Mouse (Mus musculus) heart, adult 18-20 months (tissue): ENCODE measurements around the gene Mpo. TPM values are rescaled to one million over a fixed set of nuclear protein-coding genes. Genes with fewer than 3 reads are reported as not detected.

Experiments
- DNase-seq, 2 experiments: peaks; one replicate each; pipeline ENCODE4 v3.0.0; 2021 to 2022; ENCODE audit warnings: mixed read lengths in 1 of 2
- microRNA-seq, 2 experiments: library from miRNA; unstranded; fragments of <30 nt; microRNA quantifications; one replicate each; pipeline ENCODE4 v1.2.0; 2022
- total RNA-seq, 2 experiments: library from RNA; stranded (reverse); gene quantifications; 2 replicates each; pipeline ENCODE4 v1.2.3; 2021

Mpo gene
- total RNA-seq, 2 experiments from 2014 or later, result not detected

GRCm38 (mm10) chr11:87805448-87805847 is 12.1 kb downstream of the Mpo start:
- DNase-seq, result peak in 1 of 2 experiments; percentile 32

DNA sequence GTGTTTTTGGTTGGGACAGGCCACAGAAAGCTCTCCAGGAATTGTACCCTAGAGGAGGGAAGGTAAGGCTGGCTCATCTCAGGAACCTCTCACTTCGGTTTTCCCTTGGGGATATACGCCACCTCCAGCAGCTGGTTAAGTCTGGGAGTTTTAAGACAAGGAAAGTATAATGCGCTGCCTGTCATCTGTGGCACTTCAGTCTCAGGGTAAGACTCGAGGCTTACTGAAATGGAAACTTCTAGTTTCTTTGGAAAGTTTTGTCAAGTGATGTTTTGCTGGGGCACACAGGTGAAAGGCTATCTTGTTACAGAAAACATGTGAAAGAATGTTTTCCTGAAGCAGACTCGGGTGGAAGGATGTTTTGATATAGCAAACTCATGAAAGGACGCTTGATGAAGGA is 14.1 kb downstream of the Mpo start:
- DNase-seq, result no peak

- no peak for DNase-seq
These were observed 14.9 kb downstream of the Mpo start for GRCm38 (mm10) chr11:87808236-87808635.

- no peak for DNase-seq
These were observed 18.0 kb downstream of the Mpo start for GRCm38 (mm10) chr11:87811396-87811795.

DNA sequence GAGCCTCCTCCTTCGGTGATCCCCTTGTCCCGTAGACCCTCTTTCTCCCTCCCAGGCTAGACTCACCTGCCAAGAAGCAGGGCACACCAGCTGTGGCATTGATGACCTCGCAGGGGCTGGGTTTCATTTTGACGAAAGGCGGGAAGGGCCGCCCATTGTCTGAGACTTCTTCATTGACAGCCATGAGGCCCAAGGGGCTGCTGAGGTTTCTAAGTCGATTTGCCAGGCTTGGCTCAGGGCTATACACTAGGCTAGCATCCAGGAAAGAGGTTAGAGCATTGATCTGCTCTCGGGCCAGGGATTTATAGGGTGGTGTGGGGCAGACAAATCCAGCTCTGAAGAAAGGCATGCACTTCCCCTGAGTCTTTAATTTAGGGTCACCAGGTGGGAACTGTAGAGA is 21.4 kb downstream of the Mpo start:
- DNase-seq, result no peak

- peak in 1 of 2 experiments; percentile 45 for DNase-seq
These were observed 23.5 kb downstream of the Mpo start for GRCm38 (mm10) chr11:87816707-87817442.

DNA sequence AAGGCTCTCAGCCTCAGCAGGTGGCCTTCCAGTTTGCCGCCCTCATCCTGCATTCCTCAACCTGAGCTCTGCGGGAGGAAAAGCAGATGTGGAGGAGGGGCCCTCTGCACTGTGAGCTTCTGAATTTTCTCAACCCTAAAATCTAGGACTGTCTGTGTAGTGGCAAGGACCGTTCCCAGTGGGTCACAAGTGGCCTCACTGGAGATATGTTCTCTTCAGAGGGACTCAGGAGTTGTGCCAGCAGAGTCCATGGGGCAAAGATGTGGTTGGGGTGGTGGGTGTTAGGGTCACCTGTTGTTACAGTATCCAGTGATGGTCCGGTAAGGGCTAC is 24.0 kb downstream of the Mpo start:
- DNase-seq, result no peak

DNA sequence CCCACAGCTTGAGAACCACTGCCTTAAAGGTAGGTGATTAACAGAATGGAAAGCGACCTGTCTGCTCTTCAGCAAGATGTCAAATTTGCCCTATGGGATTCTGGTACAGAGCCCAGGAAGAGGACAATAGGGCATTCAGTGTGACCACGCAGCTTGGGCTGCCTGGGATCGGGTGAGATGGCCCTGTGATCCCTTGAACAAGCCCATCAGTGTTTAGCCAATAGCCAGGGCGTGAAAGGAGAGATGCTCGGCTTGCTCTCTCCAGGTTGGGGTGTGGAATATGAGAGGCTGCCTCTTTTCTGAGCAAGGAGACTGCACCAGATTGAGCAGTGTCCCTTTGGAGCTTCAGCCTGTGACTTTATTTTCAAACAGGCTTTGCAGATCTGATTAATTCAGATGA is 28.1 kb downstream of the Mpo start:
- no peak for DNase-seq

DNA sequence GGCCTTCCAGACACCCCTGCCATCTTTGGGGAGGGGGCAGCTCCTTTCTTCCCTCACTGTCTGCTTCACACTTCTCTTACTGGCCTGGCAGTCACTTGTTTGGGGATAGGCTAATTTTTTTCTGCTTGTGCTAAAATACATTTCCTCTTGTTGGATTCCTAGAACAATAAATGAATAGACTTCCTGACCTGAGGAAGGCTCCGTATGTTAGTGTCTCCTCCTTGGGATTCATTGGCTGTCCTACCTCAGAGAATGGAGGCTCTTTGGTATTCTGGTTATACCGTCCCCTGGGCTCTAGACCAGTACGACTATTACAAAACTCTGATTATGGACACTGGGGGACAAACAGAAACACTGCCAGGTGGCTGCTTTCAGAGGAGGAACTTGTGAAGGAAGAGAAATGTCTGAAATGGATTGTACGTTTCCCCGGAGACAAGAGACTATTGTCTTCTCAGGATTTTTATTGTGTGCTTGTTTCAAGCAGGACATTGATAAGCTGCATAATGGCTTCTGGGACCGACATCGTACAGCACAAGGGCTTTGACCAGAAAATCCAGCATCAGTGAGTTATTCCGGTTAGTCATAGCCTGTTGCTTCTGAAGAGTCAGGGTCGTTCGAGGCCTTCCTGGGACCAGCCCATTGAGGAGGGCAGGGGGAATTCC is 35.0 kb downstream of the Mpo start, which contains the start of gene Lpo:
TSS of gene Lpo (minus strand) at position 51 of the 662 bp plus-strand sequence.
- DNase-seq, result no peak

DNA sequence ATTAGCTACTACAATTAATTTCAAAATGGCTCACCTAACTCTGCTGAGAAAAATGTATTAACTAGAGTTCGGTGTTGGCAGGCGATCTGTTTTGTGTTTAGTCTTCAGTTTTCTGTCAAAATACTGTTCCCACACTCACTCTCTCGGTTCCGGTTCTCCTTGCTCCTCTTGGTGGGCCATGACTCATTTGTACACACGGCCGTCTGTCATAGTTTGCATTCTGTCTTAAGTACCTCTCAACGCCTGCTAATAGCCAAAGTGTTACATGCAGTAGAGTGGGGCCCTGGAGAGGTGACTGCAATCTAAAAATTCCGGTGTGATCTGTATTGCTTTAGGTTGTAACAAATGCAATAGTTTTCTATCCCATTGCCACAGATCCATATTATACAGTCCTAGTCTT is 47.3 kb downstream of the Mpo start:
- DNase-seq, result no peak

GRCm38 (mm10) chr11:87841436-87841835 is 48.1 kb downstream of the Mpo start:
- DNase-seq, result no peak

- no peak for DNase-seq
These were observed 53.7 kb downstream of the Mpo start for GRCm38 (mm10) chr11:87846968-87847600.

DNA sequence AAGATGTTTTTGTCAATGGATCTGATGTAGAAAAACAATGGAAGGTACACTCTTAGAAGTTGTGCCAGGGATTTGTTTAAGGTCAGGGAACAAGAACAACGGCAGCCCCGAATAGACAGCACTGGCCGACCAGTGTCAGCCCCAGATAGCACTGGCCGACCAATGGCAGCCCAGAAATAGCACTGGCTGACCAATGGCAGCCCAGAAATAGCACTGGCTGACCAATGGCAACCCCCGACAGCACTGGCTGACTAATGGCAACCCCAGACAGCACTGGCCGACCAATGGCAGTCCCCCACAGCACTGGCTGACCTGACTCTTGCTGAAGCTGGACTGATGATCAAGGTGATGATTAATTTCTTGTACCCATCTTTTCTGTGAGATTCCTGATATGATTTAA is 54.5 kb downstream of the Mpo start:
- no peak for DNase-seq

DNA sequence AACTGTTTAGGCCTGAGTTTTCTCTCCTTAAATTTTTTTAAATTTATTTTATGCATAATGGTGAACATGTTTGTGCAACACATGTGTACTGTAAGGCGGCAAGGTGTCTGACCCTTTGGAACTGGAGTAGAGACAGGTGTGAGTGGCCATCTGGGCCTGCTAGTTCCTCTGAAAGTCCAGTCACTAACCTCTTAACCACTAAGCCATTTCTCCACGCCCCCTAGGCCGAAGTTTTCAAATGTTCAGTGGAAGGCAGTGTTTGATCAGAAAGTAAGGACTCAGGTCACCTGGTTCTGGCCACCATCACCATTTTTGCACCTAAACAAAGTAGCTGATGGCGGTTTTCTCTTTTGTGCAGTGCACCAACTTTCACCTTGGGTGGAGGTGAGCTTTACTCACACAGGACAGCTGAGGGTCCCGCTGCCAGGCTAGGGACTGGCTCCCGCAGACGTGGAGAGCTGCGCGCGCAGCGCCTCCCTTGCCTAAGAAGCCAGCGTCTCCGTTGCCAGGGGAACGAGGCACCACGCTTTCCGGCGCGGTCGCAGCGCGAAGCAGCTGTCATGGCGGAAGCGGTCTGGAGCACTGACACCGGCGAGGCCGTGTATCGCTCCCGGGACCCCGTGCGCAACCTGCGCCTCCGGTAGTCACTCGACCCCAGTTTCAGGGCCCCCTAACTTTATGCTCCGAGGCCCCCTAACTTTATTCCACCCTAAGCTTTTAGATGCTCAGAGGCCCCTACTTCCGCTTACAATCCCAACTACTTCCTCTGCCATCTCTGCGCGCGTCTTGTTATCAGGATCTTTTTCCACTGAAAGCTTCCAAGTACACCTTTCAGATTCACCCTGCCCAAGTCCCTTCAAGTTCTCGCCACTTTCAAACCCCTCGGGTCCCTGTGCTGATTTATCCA is 59.6 kb downstream of the Mpo start, which contains the start of gene Mks1:
TSS of gene Mks1 (plus strand) at position 526 of the 907 bp plus-strand sequence.
- peak; percentile 91 to 92 for DNase-seq

GRCm38 (mm10) chr11:87853597-87853954 is 60.2 kb downstream of the Mpo start:
- peak in 1 of 2 experiments; percentile 23 for DNase-seq

Small RNA genes within 50 kb of the gene (microRNA-seq; reads per million reads assigned to microRNA genes)
- gene Mir142 (0 reads per million in 2 experiments), gene Mir142b (0 reads per million in 2 experiments)

Other genes starting within 250 kb of the Mpo start
- not detected for gene Gm11492, start 226.9 kb upstream of the Mpo start, total RNA-seq
- gene Sept4, start 224.7 kb upstream of the Mpo start, total RNA-seq, result 10 to 100 TPM; 31.8 to 37.7 TPM
- 10 to 100 TPM; 22.9 to 25.2 TPM for gene Mtmr4, start 201.4 kb upstream of the Mpo start, total RNA-seq
- not detected for gene Hsf5, start 176.4 kb upstream of the Mpo start, total RNA-seq
- gene Rnf43, start 130.9 kb upstream of the Mpo start, total RNA-seq, result under 1 TPM; 0.10 to 0.67 TPM
- 10 to 100 TPM; 42.8 to 46.1 TPM for gene Supt4a, start 56.0 kb upstream of the Mpo start, total RNA-seq
- under 1 TPM in 1 of 2 experiments, not detected in 1; 0.15 TPM for gene Tspoap1, start 33.0 kb upstream of the Mpo start, total RNA-seq
- gene Lpo, start 34.7 kb downstream of the Mpo start, total RNA-seq, result not detected
- 1 to 10 TPM; 2.2 to 3.8 TPM for gene Mks1, start 59.6 kb downstream of the Mpo start, total RNA-seq
- gene Epx, start 82.0 kb downstream of the Mpo start, total RNA-seq, result not detected
- not detected for gene Olfr462, start 98.7 kb downstream of the Mpo start, total RNA-seq
- not detected for gene Olfr463, start 103.8 kb downstream of the Mpo start, total RNA-seq
- gene Olfr464, start 127.4 kb downstream of the Mpo start, total RNA-seq, result not detected
- gene Dynll2, start 194.0 kb downstream of the Mpo start, total RNA-seq, result 100 to 1,000 TPM; 410 to 444 TPM